Mouse (Mus musculus) CH12.LX (cell line): ENCODE measurements around the gene Slc1a7.

Experiments used
- CHD1 ChIP-seq: IDR thresholded peaks from 2 replicates; pipeline ENCODE4 v1.6.1; 2012; ENCODE audit warnings: low read depth, low read length, improper control_type of control experiment, inconsistent platforms
- CTCF ChIP-seq, 2 experiments: IDR thresholded peaks in 1 of 2; conservative IDR thresholded peaks in 1 of 2; 2 replicates each; pipeline ENCODE4 v1.5.1; 2011 to 2012; ENCODE audit warnings: low read depth in 2 of 2, low read length in 2 of 2, improper control_type of control experiment in 1 of 2, inconsistent platforms in 1 of 2, mild to moderate bottlenecking in 1 of 2, moderate library complexity in 1 of 2
- ELF1 ChIP-seq: IDR thresholded peaks from 2 replicates; pipeline ENCODE4 v1.6.1; 2014; ENCODE audit warnings: low read depth, mild to moderate bottlenecking, inconsistent platforms, low read length, improper control_type of control experiment
- MAX ChIP-seq: IDR thresholded peaks from 2 replicates; pipeline ENCODE4 v1.6.1; 2011; ENCODE audit warnings: low read length, improper control_type of control experiment
- ZMIZ1 ChIP-seq: IDR thresholded peaks from 2 replicates; pipeline ENCODE4 v1.6.1; 2012; ENCODE audit warnings: low read depth, mild to moderate bottlenecking, inconsistent platforms, low read length, improper control_type of control experiment
- ZNF384 ChIP-seq: IDR thresholded peaks from 2 replicates; pipeline ENCODE4 v1.6.1; 2012; ENCODE audit warnings: low read depth, low read length, improper control_type of control experiment, inconsistent platforms

- no peak for TF ChIP-seq MAX
- TF ChIP-seq CTCF (conservative IDR thresholded peaks at IDR 0.05 in 1 of 2, IDR thresholded peaks at IDR 0.05 in 1 of 2; ENCODE audit: low read depth in 2 of 2, low read length in 2 of 2): peak in 1 of 2 experiments; percentile 38; a peak in 2 of 4 replicates
- TF ChIP-seq ZMIZ1: no peak
- TF ChIP-seq ZNF384: no peak
- no peak for TF ChIP-seq CHD1
- no peak for TF ChIP-seq ELF1
Observed at GRCm38 (mm10) chr4:107931453-107931852, 36.7 kb upstream of the Slc1a7 start.
